Mouse (Mus musculus): ENCODE results near the gene Rab3gap2.

Rab3gap2 gene

GRCm38 (mm10) chr1:185327754-185328345, 123.9 kb downstream of the Rab3gap2 start:
- in situ Hi-C loops (cut with MboI, MseI), result loop anchor here in 1 of 2 experiments (5.0 kb wide), 1 partner anchor 86 kb away; no protein-coding TSS in a partner anchor

DNA sequence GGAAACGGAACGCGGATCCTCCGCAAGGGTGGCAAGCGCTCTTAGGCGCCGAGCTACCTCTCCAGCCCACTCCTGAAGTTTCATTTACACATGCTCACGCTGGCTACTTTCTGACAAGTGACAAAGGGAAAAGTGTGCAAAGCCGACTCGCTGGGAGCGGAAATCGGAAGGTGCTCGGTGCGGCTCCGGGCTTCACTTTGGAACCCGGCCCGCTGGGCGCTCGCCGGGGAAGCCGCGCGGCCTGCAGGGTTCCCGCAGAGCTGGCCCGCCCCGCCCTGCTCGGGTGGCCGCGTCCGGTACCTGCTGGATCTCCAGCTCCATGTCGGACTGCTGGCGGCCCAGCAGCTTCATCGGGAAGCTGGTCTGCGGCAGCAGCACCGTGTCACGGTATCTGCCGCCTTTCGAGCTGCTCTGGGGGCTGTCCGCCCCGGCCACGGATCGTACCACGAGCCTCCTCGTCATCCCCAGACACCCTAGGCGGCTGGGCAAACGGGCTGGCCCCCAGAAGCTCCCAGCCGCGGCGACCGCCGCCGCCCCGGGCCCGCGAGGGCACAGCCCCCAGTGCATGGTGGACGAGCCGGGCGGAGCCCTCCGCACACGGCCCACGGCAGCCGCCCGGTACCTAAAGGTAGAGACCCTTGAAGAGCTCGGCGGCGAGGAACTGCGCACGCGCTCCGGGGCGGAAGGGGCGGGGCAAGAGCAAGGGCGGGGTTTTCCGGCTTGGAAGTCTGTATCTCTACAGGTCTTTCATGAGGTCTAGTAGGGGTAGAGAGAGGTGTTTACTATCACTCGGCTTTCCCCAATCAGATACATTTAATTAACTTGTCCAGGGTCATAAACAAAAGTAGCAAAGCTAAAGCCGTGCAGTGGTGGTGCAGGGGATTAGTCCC, 125.0 kb downstream of the Rab3gap2 start, which contains the start of gene Iars2:
Iars2 (minus strand) TSS at position 676 of the 890 bp plus-strand sequence.
- in situ Hi-C loops (cut with MboI, MseI), result loop anchor here in 1 of 2 experiments (5.0 kb wide), 1 partner anchor 87 kb away; no protein-coding TSS in a partner anchor

- in situ Hi-C loops (cut with MboI, MseI), result loop anchor here in 1 of 2 experiments (5.0 kb wide), 1 partner anchor 88 kb away; no protein-coding TSS in a partner anchor
Measured at GRCm38 (mm10) chr1:185329851-185330250, 125.9 kb downstream of the Rab3gap2 start.

- in situ Hi-C loops (cut with MboI, MseI), result no loop called here
Measured at GRCm38 (mm10) chr1:185331364-185331763, 127.4 kb downstream of the Rab3gap2 start.

- in situ Hi-C loops (cut with MboI, MseI), result no loop called here
Measured at GRCm38 (mm10) chr1:185331983-185332430, 128.1 kb downstream of the Rab3gap2 start, which contains the start of gene Bpnt1. TSS of gene Bpnt1 (plus strand) at chr1:185332149.

GRCm38 (mm10) chr1:185333651-185334050, 129.7 kb downstream of the Rab3gap2 start:
- in situ Hi-C loops (cut with MboI, MseI), result no loop called here

DNA sequence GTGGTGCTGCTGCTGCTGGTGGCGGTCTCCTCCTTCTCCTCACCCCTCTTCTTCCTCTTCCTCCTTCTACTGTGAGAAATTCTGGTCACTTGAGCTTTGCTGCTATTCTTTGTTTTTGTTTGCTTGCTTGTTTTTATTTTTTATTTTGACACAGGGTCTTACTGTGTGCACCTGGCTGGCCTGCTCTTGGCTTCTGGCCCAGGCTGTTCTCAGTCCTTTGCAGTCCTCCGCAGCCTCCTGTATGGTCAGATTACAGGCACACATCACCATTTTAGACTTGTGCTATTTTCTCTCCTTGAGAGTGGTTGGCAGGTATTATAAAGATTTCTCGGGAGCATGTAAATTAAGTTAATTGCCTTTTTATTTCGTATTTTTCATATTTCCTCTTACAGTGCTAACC, 130.2 kb downstream of the Rab3gap2 start:
- in situ Hi-C loops (cut with MboI, MseI), result no loop called here

DNA sequence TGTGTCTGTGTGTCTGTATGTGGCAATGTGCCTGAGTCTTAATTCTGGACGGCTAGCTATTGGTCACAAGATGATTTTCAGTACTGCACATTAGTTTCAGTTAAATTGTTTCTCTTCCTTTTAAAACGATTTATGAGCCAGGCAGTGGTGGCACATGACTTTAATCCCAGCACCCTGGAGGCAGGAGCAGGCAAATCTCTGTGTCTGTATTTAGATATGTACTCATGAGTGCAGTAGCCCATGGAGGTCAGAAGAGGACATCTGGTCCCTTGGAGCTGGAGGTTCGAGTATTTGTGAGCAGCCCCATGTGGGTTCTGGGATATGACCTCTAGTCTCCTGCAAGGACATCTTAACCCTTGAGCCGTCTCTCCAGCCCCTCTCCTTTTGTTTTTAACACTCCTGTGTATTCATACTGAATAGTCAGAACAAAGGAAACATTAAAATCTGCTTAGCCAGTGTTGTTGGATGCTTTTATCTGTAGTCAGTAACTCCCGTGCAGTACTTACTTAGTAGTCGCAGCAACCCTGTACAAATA, 131.4 kb downstream of the Rab3gap2 start:
- in situ Hi-C loops (cut with MboI, MseI), result no loop called here

Data from T-helper 17 cell (primary cell).